Mouse (Mus musculus): Measurements from ENCODE around the gene Brsk2. TPM values are rescaled to one million over a fixed set of nuclear protein-coding genes. Genes with fewer than 3 reads are reported as not detected.

Gene Brsk2
- total RNA-seq, 1 experiment = 2.9 TPM

- Histone ChIP-seq H3K36me3 (ENCODE audit: control insufficient read depth, insufficient read depth, low read length, poor library complexity, severe bottlenecking) (no peaks in the 10 kb centered on the region), H3K9ac (ENCODE audit: insufficient read depth, low read depth, low read length, poor library complexity, severe bottlenecking) (no peak overlapping the region), H3K9me3 (ENCODE audit: control insufficient read depth, insufficient read depth, low read depth, low read length) (no peaks in the 10 kb centered on the region), H3K27ac (ENCODE audit: insufficient read depth, low read depth, low read length, poor library complexity, severe bottlenecking) (no peak overlapping the region), H3K4me3 (ENCODE audit: insufficient read depth in 1 of 2, low read depth in 1 of 2, low read length in 2 of 2, poor library complexity in 1 of 2, severe bottlenecking in 1 of 2) (no peak overlapping the region), H3K4me1 (ENCODE audit: control insufficient read depth in 2 of 2, insufficient read depth in 2 of 2, low read length in 2 of 2, poor library complexity in 1 of 2) (peaks cover 0 to 6% of the 10 kb centered on the region in 2 experiments; a peak in 2 of 4 replicates)
- in situ Hi-C loops (cut with MboI; ENCODE audit: low sequenced_read_pairs in 2 of 2, unreplicated experiment in 2 of 2) = no loop called here
- DNase-seq (ENCODE audit: low read depth, low spot score) = no peak
- TF ChIP-seq MAFK (IDR thresholded peaks at IDR 0.05; ENCODE audit: insufficient read depth, low read depth, low read length) = no peak
- TF ChIP-seq HCFC1 (IDR thresholded peaks at IDR 0.05; ENCODE audit: borderline replicate concordance, insufficient read depth, low read length) = no peak
- no peak for TF ChIP-seq ZNF384 (IDR thresholded peaks at IDR 0.05; ENCODE audit: low read depth, low read length)
- TF ChIP-seq ZC3H11A (IDR thresholded peaks at IDR 0.05; ENCODE audit: borderline replicate concordance, low read depth, low read length) = no peak
- no peak for TF ChIP-seq CHD2 (IDR thresholded peaks at IDR 0.05; ENCODE audit: low read depth, low read length)
Measured at GRCm38 (mm10) chr7:142025196-142025595, 75.6 kb downstream of the Brsk2 start.

- Histone ChIP-seq H3K4me3 (ENCODE audit: insufficient read depth in 1 of 2, low read depth in 1 of 2, low read length in 2 of 2, poor library complexity in 1 of 2, severe bottlenecking in 1 of 2) (no peak overlapping the region), H3K9me3 (ENCODE audit: control insufficient read depth, insufficient read depth, low read depth, low read length) (no peaks in the 10 kb centered on the region), H3K36me3 (ENCODE audit: control insufficient read depth, insufficient read depth, low read length, poor library complexity, severe bottlenecking) (no peaks in the 10 kb centered on the region), H3K4me1 (ENCODE audit: control insufficient read depth in 2 of 2, insufficient read depth in 2 of 2, low read length in 2 of 2, poor library complexity in 1 of 2) (peaks cover 0 to 6% of the 10 kb centered on the region in 2 experiments; a peak in 2 of 4 replicates), H3K9ac (ENCODE audit: insufficient read depth, low read depth, low read length, poor library complexity, severe bottlenecking) (no peak overlapping the region), H3K27ac (ENCODE audit: insufficient read depth, low read depth, low read length, poor library complexity, severe bottlenecking) (no peak overlapping the region)
- in situ Hi-C loops (cut with MboI; ENCODE audit: low sequenced_read_pairs in 2 of 2, unreplicated experiment in 2 of 2) = no loop called here
- no peak for TF ChIP-seq ZNF384 (IDR thresholded peaks at IDR 0.05; ENCODE audit: low read depth, low read length)
- TF ChIP-seq ZC3H11A (IDR thresholded peaks at IDR 0.05; ENCODE audit: borderline replicate concordance, low read depth, low read length) = no peak
- no peak for DNase-seq (ENCODE audit: low read depth, low spot score)
Measured at GRCm38 (mm10) chr7:142025926-142026325, 76.4 kb downstream of the Brsk2 start.

GRCm38 (mm10) chr7:142030073-142030472 lies 80.5 kb downstream of the Brsk2 start:
- TF ChIP-seq HCFC1 (IDR thresholded peaks at IDR 0.05; ENCODE audit: borderline replicate concordance, insufficient read depth, low read length) (no peak), ZC3H11A (IDR thresholded peaks at IDR 0.05; ENCODE audit: borderline replicate concordance, low read depth, low read length) (no peak), ZNF384 (IDR thresholded peaks at IDR 0.05; ENCODE audit: low read depth, low read length) (no peak), MAFK (IDR thresholded peaks at IDR 0.05; ENCODE audit: insufficient read depth, low read depth, low read length) (no peak), CHD2 (IDR thresholded peaks at IDR 0.05; ENCODE audit: low read depth, low read length) (no peak)
- no peak overlapping the region for H3K4me3 ChIP-seq (ENCODE audit: insufficient read depth in 1 of 2, low read depth in 1 of 2, low read length in 2 of 2, poor library complexity in 1 of 2, severe bottlenecking in 1 of 2)
- H3K36me3 ChIP-seq (ENCODE audit: control insufficient read depth, insufficient read depth, low read length, poor library complexity, severe bottlenecking) = no peaks in the 10 kb centered on the region
- H3K27ac ChIP-seq (ENCODE audit: insufficient read depth, low read depth, low read length, poor library complexity, severe bottlenecking) = no peak overlapping the region
- peaks cover 0 to 9% of the 10 kb centered on the region in 2 experiments; a peak in 2 of 4 replicates for H3K4me1 ChIP-seq (ENCODE audit: control insufficient read depth in 2 of 2, insufficient read depth in 2 of 2, low read length in 2 of 2, poor library complexity in 1 of 2)
- DNase-seq (ENCODE audit: low read depth, low spot score) = no peak
- in situ Hi-C loops (cut with MboI; ENCODE audit: low sequenced_read_pairs in 2 of 2, unreplicated experiment in 2 of 2) = no loop called here
- no peaks in the 10 kb centered on the region for H3K9me3 ChIP-seq (ENCODE audit: control insufficient read depth, insufficient read depth, low read depth, low read length)
- H3K9ac ChIP-seq (ENCODE audit: insufficient read depth, low read depth, low read length, poor library complexity, severe bottlenecking) = no peak overlapping the region

GRCm38 (mm10) chr7:142034198-142034597 lies 84.6 kb downstream of the Brsk2 start:
- Histone ChIP-seq H3K4me1 (ENCODE audit: control insufficient read depth in 2 of 2, insufficient read depth in 2 of 2, low read length in 2 of 2, poor library complexity in 1 of 2) (peaks cover 0 to 5% of the 10 kb centered on the region in 2 experiments; a peak in 1 of 4 replicates), H3K36me3 (ENCODE audit: control insufficient read depth, insufficient read depth, low read length, poor library complexity, severe bottlenecking) (no peaks in the 10 kb centered on the region), H3K9ac (ENCODE audit: insufficient read depth, low read depth, low read length, poor library complexity, severe bottlenecking) (no peak overlapping the region), H3K27ac (ENCODE audit: insufficient read depth, low read depth, low read length, poor library complexity, severe bottlenecking) (no peak overlapping the region), H3K4me3 (ENCODE audit: insufficient read depth in 1 of 2, low read depth in 1 of 2, low read length in 2 of 2, poor library complexity in 1 of 2, severe bottlenecking in 1 of 2) (no peak overlapping the region), H3K9me3 (ENCODE audit: control insufficient read depth, insufficient read depth, low read depth, low read length) (no peaks in the 10 kb centered on the region)
- in situ Hi-C loops (cut with MboI; ENCODE audit: low sequenced_read_pairs in 2 of 2, unreplicated experiment in 2 of 2) = no loop called here
- DNase-seq (ENCODE audit: low read depth, low spot score) = no peak
- TF ChIP-seq HCFC1 (IDR thresholded peaks at IDR 0.05; ENCODE audit: borderline replicate concordance, insufficient read depth, low read length) = no peak
- TF ChIP-seq ZNF384 (IDR thresholded peaks at IDR 0.05; ENCODE audit: low read depth, low read length) = no peak

- no peak for DNase-seq (ENCODE audit: low read depth, low spot score)
- H3K4me3 ChIP-seq (ENCODE audit: insufficient read depth in 1 of 2, low read depth in 1 of 2, low read length in 2 of 2, poor library complexity in 1 of 2, severe bottlenecking in 1 of 2) = no peak overlapping the region
- no peaks in the 10 kb centered on the region for H3K36me3 ChIP-seq (ENCODE audit: control insufficient read depth, insufficient read depth, low read length, poor library complexity, severe bottlenecking)
- in situ Hi-C loops (cut with MboI; ENCODE audit: low sequenced_read_pairs in 2 of 2, unreplicated experiment in 2 of 2) = no loop called here
- no peak overlapping the region for H3K9ac ChIP-seq (ENCODE audit: insufficient read depth, low read depth, low read length, poor library complexity, severe bottlenecking)
- H3K4me1 ChIP-seq (ENCODE audit: control insufficient read depth in 2 of 2, insufficient read depth in 2 of 2, low read length in 2 of 2, poor library complexity in 1 of 2) = peaks cover 0 to 5% of the 10 kb centered on the region in 2 experiments; a peak in 1 of 4 replicates
- TF ChIP-seq MAFK (IDR thresholded peaks at IDR 0.05; ENCODE audit: insufficient read depth, low read depth, low read length) = no peak
- no peak for TF ChIP-seq CHD2 (IDR thresholded peaks at IDR 0.05; ENCODE audit: low read depth, low read length)
- TF ChIP-seq ZC3H11A (IDR thresholded peaks at IDR 0.05; ENCODE audit: borderline replicate concordance, low read depth, low read length) = no peak
- no peak for TF ChIP-seq ZNF384 (IDR thresholded peaks at IDR 0.05; ENCODE audit: low read depth, low read length)
- no peak for TF ChIP-seq HCFC1 (IDR thresholded peaks at IDR 0.05; ENCODE audit: borderline replicate concordance, insufficient read depth, low read length)
- no peak overlapping the region for H3K27ac ChIP-seq (ENCODE audit: insufficient read depth, low read depth, low read length, poor library complexity, severe bottlenecking)
- no peaks in the 10 kb centered on the region for H3K9me3 ChIP-seq (ENCODE audit: control insufficient read depth, insufficient read depth, low read depth, low read length)
Measured at GRCm38 (mm10) chr7:142035048-142035811, 85.7 kb downstream of the Brsk2 start.
